Mouse (Mus musculus) fibroblast of lung, adult 2 months (primary cell): ENCODE measurements around the gene Asf1b.

ENCODE experiments used
- DNase-seq: peaks from one replicate; pipeline ENCODE4 v3.0.0-alpha.2; 2011; ENCODE audit warnings: low read depth

The Asf1b gene

DNA sequence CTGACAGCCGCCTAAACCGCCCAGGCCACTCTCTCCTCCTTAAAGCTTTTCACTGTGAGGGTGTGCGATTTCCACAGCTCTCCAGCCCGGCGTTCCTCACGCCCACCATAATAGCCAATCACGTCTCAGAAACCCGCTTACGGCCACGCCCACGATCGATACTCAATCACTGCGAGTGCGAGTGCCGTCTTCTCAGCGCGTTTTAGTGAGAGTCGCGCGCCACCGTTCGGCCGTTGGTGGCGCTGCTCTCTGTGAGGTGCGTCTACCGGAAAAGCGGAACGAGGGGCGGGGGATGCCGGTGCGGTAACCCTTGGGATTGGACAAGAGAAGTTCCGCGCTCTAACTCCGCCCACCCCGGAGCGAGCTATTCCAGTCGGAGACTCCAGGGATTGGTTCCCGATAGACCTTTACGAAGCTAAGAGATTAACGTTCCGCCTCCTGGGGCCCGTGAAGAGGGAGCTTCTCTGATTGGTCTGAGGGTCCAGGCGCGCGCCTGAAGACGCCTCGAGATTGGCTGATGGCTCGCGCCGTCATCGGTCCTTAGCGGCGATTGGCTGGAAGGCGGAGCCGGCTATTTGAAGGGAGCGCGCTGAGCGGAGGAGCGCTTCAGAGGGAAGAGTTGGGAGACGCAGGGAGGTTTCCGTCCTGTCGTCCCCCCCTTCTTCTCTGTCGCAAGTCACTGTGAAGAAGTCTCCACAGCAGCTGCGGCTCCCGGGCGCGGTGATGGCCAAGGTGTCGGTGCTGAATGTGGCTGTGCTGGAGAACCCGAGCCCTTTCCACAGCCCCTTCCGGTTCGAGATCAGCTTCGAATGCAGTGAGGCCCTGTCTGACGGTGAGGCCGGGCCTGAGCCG is at the start of gene Asf1b, which contains the start of gene Gm10644:
Gene Asf1b, plus strand, starts transcription at position 402 of the 852 bp plus-strand sequence.
Gene Gm10644, minus strand, starts transcription at position 100 of the 852 bp plus-strand sequence.
- DNase-seq, result peak; percentile 99

DNA sequence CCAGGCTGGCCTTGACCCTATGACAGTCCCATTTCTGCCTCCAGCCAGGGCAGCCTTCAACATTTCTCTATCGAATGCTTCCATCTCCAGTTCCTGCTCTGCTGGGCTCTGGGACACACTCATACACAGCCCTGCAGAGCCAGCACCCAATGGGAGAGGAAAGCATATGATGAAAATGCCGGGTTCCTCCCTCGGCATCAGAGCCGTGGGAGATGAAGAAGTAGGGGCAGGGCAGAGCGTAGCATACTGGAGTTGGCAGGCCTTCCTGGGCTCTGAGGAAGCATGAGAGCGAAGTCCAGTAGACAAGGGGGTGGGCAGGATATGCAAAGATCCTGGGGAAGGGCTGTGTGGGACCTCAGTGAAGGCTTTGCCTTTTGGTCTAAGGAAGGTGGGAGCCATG is 46.7 kb upstream of the Asf1b start:
- DNase-seq, result no peak

DNA sequence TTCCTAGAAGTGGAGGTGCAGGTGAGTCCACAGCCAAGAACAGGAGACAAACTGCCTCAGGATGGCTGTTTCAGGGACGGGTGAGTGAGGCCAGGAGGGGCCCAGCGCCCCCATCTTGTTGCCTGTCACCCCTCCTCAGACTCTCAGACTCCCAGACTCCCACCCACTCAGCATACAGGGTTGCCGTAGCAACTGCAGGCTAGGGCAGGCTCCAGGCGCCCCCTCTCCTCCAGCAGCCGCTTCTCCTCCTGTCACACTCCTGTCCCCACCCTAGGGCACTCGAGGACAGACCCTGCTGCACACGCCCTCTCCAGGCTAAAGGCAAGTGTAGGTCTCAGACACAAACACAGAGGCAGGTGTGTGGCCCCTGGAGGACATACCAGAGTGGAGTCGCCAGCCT is 46.0 kb upstream of the Asf1b start:
- no peak for DNase-seq

DNA sequence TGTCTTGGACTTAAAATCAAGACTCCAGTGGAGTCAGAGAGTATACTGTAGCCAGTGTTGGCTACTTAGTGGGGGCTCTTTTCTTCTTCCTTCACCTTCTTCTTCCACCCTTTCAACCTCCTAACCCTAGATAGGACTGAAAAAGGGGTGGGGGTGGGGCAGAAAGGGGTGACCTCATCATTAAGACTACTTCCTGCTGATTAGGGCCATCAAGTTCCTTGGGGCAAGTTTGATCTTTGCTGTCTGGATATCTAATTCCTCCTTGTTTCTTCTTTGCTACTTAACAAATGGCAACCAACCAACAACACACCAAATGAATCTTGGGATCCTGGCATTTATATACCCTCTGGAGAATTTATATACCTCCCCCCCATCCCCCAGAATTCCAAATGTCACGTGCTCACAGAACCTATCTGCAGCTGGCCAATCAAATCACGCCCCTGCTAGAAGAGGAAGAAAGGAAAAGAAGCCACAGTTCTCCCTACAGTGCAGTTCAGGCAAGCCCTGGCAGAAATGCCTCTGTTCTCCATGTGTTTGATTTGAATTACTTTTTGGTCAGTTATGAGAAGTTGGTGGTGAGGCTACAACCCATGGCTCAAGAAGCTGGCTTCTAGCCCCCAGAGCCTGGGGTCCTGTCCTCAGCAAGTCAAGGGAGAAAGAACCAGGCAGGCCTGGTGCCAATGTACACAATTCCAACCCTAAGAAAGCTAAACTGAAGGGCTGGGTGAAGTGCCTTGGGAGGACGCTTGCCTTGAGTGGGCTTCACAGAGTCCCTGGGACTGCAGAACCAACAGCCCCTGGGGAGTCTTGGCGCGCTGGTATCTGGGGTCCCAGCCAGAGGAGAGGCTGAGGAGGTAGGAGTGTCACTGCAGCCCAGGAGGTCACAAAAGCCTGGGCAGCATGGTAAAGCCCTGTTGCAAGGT is 43.2 kb upstream of the Asf1b start:
- no peak for DNase-seq

DNA sequence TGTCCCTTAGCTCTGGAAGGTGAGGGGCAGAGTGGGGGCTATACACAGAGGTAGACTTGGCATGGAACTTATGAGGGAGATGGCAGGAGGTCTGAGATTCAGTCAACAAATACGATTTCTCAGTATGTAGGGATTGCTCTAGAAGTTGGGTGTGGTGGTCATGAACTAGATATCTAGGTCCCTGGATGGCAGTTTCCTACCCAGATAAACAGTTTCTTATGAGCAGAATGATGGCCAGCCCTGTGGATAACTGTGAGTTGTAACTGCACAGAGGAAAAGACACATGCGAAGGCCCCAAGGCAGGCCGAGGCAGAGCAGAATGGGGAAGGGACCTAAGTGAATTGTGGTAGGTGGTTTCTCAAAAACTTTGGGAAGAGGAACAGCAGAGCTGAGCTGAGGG is 41.1 kb upstream of the Asf1b start:
- no peak for DNase-seq

DNA sequence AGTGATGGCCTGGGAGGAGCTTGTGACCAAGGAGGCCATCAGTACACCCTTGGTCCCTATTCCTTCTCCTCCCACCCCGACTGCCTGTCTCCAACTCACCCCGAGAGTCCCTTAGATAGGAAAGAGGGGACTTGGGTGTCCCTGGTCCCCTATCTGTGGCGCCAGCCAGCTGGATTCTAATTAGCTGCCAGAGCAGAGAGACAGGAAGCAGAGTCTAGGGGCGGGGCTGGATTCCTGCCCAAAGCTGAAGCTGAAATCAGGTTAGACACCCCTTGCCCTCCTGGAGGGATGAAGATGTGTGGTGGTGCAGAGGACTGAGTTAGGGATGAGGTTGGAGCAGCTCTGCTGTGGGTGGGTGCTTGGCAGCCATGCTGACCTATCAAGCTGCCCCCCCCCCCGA is 40.4 kb upstream of the Asf1b start:
- no peak for DNase-seq

DNA sequence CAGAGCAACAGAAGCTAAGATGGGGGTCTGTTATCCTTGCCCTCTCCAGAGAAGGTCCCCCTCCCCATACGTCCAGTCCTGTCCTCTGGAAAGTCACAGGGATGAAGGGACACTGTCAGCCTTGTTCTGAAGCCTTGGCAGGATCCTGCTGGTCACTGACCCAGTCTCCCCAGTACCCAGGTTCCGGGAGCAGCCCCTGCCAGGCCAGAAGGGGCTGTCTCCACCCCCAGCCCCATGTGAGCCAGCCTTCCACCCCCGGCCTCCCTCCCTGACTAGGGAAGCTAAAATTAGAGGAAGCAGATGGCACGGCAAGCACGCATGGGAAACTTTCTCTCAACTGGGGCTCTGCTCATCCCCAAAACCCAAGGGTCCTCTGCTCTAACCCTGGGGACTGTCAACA is 39.3 kb upstream of the Asf1b start:
- no peak for DNase-seq

DNA sequence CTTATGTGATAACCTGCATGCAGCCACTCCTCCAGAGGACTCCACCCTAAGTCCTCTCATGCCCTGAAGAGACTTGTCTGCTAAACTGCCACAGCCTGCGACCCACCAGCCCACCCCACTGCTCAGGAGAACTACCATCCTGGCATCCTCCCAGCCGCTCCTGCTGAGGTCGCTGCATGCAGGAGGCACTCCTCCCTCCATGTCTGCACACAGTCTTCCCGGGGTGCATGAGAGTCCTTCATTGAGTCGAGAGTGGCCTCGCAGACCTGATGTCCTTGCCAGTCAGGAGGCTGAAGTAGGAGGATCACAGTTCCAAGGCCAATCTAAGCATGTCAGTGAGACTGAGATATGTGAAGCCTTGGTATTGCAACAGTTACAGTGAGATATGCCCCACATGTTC is 37.7 kb upstream of the Asf1b start:
- no peak for DNase-seq

DNA sequence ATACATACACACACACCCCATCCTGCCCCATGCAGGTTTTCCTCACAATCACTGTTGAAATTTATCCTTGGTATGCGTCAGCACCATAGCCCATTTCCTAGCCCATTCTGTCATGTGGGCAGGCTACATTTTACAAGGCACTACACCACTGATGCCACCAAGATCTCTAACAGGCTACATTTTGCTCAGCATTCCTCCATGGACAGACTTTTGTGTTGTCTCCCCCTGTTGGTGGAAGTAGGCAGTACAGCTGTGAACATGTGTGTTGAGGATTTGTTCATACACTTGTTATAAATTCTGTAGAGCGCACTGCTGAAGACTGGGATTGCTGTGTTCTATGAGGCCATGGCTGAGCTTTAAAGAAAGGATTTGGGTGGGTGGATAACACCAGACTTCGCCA is 33.7 kb upstream of the Asf1b start:
- DNase-seq, result peak; percentile 49

DNA sequence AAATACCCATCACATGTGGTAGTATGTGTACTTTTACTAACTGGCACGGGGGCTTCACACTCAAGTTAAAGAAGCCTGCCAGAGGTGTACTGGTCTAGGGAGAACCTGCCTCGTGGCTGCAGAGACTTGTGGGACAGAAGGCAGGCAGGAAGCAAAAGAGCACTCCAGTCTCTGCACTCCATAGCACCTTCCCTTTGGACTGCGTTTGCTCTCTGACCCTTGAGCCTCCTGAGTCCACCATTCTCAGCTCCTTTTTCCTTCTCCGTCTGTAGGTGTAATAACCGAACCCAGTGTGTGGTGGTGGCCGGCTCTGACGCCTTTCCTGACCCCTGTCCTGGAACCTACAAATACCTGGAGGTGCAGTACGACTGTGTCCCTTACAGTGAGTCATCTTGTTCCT is 32.6 kb upstream of the Asf1b start:
- no peak for DNase-seq

DNA sequence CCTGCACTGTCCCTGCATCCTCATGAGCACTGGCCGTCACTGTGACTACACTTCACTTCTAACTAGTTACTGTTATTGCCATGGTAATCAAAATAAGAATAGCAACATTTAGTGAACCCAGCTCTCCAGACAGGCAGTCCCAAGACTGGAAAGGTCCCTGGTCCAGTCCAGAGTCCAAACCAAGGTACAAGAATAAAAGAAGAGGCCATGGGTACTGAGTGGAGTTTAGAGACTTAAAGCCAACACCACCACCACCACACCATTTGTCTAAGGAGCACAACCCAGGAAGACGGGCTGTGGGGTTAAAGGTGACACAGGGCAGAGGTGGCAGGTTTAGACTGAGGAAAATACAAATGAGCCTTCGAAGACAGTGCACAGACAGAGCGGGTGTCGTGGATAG is 30.7 kb upstream of the Asf1b start:
- no peak for DNase-seq

DNA sequence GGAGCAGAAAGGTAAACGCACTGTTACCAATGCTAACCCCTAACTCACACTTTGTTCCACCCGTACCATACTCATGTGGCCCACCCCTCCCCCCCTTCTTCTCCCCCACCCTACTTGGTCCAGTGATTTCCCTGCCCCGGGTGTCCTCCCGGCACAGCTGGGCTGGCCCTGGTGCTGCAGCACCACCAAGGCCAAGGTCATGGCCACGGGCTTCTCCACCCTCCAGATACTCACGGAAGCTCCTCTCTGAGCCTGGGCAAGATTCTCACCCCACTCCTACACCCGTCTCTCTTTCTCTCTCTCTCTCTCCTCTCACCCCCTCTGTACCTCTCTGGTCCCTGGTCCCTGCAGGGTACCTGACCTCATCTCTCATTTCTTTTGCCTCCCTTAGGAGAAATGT is 29.0 kb upstream of the Asf1b start:
- DNase-seq, result no peak

DNA sequence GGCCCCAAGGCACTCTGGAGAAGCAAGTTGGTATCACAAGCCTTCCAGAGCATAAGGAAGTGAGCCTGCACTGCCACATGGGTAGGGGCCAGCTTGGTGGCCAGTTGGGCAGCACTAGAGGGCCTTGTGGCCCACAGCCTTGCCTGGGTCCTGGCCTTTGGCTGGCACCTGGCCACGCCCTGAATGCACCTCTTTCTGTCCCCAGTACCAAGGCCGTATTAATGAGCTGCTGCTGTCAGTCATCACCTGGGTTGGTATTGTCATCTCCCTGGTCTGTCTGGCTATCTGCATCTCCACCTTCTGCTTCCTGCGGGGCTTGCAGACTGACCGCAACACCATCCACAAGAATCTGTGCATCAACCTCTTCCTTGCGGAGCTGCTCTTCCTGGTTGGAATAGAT is 21.1 kb upstream of the Asf1b start:
- no peak for DNase-seq

DNA sequence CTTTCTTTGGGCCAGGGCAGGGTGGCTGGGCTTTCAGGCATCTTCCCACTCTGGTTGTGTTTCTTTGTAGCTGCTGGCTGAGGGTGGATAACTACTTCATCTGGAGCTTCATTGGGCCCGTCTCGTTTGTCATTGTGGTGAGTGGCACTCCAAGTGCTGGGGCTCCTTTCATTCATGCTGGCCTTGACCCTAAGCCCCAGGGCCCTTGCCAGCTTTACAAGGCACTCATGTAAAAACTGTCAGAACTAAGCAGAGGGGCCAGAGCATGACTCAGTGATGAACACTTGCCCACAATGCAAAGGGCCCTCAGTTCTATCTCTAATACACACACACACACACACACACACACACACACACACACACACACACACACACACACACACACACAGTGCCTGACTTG is 20.3 kb upstream of the Asf1b start:
- DNase-seq, result no peak

DNA sequence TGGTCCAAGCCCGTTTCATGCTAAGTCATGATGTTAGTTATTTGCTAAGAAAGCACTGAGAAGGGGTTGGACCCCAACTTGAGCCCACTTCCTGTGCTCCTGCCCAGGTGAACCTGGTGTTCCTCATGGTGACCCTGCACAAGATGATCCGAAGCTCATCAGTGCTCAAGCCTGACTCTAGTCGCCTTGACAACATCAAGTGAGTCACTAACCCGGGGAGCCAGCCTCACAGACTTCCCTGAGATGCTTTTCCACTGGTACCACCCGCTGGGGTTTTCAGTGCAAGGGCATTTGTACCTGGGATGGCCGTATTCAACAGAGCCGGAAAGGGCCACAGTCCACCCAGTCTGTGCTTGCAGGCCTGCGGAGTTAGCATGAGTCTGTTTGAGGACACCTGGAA is 19.9 kb upstream of the Asf1b start:
- DNase-seq, result no peak

DNA sequence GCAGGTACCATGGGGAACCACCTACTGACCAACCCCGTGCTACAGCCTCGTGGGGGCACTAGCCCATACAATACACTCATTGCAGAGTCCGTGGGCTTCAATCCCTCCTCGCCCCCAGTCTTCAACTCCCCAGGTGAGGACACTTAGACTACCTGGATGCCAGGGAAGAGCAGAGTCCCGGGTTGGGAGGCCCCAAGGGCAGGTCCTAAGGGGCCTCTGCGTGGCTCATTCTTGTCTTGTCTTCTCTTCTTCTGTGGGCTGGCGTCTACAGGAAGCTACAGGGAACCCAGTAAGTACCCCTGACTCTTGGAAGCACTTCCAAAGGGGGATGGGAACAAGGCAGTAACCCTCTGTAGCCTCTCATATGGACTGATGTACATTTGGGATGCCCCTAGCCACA is 17.7 kb upstream of the Asf1b start:
- DNase-seq, result no peak

DNA sequence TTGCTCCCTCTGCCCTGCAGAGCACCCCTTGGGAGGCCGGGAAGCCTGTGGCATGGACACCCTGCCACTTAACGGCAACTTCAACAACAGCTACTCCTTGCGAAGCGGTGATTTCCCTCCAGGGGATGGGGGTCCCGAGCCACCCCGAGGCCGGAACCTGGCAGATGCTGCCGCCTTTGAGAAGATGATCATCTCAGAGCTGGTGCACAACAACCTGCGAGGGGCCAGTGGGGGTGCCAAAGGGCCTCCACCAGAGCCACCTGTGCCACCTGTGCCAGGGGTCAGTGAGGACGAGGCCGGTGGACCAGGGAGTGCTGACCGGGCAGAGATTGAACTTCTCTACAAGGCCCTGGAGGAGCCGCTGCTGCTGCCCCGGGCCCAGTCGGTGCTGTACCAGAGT is 17.0 kb upstream of the Asf1b start:
- no peak for DNase-seq

DNA sequence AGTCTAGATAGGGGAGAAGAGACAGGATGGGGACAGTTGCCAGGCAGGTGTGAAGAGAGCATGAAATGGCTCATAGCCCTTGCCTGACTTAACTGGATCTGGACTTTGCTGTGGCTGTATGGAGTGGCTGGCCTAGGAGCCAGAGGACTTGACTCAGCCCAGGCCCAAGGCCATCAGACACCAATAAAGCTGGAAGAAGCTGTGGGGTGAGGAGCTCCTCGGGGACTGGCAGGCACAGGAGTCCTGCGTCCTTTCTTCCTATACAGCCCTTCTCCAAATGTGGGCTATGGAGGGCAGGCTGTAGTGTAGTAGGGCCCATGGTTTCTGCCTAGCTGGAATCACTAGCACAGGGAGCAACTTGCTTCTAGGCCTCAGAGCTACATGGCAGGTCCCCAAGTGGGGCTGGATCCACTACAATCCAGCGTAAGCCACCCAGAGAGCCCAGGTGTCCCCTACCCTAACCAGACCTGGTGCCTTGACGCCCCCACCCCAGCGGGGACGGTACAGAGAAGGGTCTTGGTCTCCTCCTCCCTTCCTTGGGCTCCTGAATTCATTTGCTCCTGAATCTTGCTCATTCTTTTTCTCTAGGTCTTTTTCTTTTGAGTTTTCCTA is 14.1 kb upstream of the Asf1b start:
- no peak for DNase-seq

DNA sequence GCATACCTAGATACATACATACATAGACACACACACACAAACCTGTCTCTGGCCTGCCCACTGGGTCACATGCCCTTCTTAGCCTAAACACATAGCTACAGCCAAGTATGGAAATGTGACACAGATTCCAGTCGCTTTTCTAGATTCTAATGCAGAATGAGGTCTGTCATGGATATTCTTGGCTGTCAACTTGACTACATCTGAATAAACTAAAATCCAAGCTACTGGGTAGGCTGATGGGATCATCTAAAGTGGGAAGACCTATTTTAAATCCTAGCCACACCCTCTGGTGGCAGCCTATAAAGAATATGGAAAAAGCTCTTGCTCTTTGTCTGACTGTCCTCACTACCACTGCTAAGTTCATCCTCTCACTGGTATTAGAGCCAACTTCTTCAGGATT is 12.9 kb upstream of the Asf1b start:
- no peak for DNase-seq

DNA sequence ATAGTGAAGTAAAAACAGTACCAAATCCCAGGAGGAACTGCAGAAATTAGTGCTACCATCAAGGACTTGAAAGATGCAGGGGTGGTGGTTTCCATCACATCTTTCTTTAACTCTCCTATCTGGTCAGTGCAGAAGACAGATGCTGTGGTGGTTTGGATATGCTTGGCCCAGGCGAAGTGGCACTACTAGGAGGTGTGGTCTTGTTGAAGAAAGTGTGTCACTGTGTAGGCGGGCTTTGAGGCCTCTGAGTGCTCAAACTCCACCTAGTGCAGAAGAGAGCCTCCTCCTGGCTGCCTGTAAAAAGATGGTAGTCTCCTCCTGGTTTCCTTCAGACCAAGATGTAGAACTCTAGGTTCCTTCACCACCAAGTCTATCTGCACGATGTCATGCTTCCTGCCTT is 9.8 kb upstream of the Asf1b start:
- DNase-seq, result no peak

DNA sequence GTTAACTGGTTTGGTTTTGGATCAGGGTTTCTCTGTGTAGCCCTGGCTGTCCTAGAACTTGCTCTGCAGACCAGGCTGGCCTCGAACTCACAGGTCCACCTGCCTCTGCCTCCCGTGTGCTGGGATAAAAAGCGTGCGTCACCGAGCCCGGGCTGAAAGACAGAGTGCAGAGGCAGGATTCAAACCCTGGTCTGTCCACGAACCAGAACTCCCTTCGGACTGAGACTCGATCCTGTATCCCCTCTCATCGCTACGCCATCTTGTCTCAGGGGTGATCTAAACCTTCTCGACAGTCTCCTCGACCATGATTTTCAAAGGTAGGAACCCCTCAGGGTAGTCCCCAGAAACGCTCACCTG is 580 bp upstream of the Asf1b start:
- DNase-seq, result no peak

DNA sequence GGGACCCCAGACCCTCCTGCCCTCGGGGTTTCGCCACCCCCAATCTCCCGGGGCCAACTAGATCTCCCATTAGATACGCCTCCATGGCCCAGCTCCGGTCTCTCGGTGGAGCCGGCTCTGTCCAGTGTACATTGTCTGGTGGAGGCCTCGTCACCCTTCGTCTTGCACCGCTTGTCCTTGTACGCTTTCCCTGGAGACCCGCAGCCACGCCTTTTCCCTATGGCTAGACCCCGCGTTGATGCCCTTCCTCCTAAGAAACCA is 581 bp downstream of the Asf1b start:
- no peak for DNase-seq

DNA sequence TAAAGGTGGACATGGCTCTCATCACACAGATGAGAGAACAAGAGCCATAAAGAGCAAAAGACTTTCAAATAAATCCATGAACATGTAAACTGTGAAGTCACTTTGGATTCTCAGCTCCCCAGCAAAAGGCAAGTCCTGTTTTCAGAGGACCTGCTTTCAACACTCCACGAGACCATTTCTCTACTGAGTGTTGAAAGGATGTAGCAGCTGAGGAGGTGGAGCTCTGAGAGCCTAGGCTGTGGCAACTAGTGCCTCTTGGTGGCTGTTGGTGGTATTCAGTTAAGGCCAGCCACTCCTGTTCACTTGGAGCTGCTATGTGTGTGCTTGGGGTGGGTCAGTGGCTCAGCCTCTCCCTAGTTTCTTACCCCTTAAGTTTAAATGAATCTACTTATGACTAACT is 1.5 kb downstream of the Asf1b start:
- DNase-seq, result no peak
